Mouse (Mus musculus): ENCODE data around the gene Il18bp.
"Not testable (repeated sequence)": the region's sequence is repeated elsewhere in the genome, so short reads cannot be mapped to it uniquely, and the experiment has no call there.

Il18bp gene

DNA sequence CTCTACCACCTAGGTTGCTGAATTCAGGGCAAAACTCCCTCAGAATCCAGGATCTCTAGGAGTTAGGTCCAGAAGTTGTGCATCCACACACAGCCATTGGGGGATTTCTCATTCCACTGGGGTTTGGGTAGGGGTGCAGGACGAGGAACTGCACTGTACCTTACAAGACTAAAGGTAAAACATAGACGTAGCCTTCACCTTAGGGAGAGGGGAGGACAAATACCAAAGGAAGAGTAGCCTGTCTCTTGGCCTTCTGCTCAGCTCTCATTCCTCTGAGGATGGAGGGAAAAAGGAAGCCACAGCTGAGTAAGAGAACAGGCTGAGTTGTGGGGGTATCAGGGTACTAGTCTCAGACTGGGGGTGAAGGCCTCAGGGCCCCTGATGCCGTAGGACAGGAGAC lies at the start of gene Il18bp:
Gene Il18bp, minus strand, starts transcription at position 101 of the 400 bp plus-strand sequence.
- no peak for DNase-seq (ENCODE audit: low spot score in 2 of 2)

DNA sequence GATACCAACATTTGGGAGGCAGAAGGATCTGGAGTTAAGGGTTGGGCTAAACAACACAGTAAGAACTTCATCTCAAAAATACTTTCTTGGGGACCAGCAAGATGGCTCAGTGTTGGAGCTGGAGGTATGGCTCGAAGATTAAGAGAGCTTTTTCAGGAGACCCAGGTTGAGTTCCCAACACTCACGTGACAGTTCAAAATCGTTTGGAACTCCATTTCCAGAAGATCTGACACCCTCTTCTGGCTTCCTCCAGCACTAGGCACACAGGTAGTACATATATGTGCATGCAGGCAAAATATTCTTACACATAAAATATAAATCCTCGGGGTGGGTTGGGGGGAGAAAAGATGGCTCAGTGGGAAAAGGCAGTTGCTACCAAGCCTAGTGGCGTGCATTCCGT lies 47.9 kb upstream of the Il18bp start:
- no peak for DNase-seq (ENCODE audit: low spot score in 2 of 2)

DNA sequence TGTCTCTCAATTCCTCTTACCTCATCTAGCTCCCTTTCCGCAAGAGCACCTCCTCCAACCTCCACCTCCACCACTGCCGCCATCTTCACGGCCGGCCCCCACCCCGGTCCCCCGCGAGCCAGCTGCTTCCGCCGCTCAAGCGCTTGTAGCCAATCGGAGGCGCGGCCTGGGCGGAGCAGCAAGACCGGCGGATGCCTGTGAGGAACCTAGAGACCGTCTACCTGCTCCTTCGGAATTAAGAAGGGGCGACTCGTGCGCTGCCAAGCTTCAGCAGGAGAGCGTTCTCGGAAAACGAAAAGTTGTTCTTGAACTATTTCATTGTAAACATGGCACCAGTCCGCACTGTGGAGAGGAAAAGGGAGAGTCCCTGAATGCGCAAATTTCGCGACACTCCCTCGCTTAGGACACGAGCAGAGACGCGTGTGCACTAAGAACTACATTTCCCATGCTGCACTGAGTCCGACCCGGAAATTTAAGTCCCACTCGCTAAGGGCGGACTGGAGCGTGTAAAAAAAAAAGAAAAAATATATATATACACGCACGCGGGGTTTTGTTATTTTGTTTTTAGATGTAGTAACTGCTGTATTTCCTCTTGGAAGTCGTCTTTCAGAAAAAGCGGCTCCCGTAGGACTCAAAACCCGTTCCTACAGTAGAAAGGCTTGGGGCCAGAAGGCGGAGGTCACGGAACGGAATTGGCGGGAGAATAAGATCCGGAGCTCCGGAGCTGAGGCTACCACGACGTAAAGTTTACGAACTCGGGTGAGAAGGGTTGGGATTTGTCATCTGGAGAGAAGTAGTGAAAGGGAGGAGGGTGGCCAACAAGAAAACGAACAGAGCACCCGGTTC lies 46.8 kb upstream of the Il18bp start, which contains the start of the genes Rnf121, Xndc1 and Xntrpc:
Gene Rnf121, minus strand, starts transcription at position 424 of the 846 bp plus-strand sequence.
Gene Xndc1, plus strand, starts transcription at position 466 of the 846 bp plus-strand sequence.
Gene Xntrpc, plus strand, starts transcription at position 668 of the 846 bp plus-strand sequence.
- peak; percentile 94 to 95 for DNase-seq (ENCODE audit: low spot score in 2 of 2)

DNA sequence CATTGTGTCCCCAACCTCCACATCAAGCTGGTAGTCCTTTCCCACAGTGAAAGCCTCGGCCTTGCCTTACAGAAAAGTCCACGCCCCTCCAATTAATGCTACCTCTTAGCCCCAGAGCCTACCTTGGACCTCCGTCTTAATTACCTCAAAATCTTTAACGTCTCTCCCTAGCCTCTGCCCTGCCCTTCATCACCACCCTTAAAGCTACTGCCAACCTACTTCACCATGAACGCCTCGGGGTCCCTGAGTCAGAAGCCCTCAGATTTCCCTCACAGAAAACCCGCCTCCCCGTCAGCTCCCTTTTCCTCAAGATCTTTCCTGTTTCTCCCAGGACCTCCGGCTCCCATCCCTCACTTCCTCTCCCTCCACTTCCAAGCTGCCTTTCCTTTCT lies 46.2 kb upstream of the Il18bp start:
- DNase-seq (ENCODE audit: low spot score in 2 of 2): no peak

DNA sequence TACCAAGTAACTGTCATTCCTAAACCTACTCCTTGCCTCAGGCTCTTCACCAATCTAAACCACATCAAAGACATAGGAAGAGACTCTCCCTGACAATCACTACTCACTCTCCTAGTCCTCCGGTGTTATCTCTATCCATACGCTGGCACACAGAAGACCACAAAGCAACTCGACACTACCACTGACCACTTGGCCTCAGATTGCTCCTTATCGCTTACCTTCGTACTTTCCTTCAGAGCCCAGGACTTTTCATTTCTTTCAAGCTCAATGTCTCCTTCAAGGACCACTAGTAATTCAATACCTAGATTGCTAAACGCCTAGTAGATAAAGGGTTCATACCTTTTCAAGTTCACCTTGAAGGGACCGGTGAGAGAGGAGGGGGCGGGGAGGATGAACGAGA lies 45.4 kb upstream of the Il18bp start:
- no peak for DNase-seq (ENCODE audit: low spot score in 2 of 2)

DNA sequence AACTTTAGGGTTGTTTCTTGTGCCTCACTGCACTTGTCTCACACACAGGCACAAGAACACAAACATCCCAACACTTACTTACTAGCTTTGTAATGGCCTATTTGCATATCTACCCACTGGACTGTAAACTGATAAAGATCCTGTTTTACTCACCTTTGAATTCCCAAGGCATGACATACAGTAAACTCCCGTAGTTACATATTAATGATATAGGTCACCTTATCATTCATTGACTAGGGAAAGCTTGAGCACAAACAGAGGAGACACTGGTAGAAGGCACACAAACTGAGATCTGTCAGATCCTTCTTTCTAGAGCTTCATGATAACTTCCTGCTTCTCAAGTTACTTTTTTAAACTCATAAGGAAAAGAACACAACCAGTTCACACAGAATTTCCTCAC lies 43.7 kb upstream of the Il18bp start:
- no peak for DNase-seq (ENCODE audit: low spot score in 2 of 2)

DNA sequence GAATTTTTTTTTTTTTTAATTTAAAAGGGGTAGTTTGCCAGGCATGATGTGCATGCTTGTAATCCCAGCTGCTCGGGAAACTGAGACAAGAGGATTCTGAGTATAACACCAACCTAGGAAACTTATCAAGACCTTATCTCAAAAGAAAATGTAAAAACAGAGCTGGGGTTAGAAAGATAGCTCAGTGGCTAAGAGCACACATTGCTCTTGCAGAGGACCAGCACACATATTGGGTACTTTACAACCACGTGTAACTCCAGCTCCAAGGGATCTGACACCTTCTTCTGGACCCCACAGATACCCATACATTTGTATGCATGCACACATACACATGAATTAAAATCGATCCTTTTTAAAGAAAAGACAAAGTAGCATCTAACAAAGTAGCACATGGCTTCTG lies 42.9 kb upstream of the Il18bp start:
- no peak for DNase-seq (ENCODE audit: low spot score in 2 of 2)

DNA sequence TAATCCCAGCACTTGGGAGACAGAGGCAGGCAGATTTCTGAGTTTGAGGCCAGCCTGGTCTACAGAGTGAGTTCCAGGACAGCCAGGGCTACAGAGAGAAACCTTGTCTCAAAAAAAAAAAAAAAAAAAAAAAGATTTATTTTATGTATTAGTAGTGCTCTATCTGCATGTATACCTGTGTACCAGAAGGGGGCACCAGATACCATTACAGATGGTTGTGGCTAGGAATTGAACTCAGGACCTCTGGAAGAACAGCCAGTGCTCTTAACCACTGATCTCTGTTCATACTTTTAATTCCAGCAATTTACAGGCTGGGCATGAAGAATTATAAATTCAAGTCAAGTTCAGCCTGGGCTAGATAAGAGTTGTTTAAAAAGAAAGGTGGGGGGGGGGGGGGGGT lies 30.0 kb upstream of the Il18bp start:
- not testable (repeated sequence) for DNase-seq (ENCODE audit: low spot score in 2 of 2)

DNA sequence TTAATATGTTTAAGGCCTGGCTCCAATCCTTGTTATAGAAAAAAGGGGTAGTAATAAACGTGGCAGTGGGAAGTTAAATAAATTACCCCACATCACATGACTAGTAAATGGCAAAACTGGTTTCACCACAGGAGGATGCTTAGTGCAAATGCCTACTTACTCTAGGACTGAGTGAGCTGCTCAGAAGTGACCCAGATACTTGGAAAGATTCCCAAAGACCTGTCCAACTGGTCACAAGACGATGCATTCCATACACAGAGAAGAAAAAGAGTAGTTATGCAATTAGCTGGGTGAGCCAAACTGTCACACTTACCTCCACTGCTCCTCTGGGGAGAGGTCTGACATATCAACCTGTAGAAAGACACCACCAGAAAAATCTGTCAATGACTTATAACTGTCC lies 23.8 kb upstream of the Il18bp start:
- no peak for DNase-seq (ENCODE audit: low spot score in 2 of 2)

DNA sequence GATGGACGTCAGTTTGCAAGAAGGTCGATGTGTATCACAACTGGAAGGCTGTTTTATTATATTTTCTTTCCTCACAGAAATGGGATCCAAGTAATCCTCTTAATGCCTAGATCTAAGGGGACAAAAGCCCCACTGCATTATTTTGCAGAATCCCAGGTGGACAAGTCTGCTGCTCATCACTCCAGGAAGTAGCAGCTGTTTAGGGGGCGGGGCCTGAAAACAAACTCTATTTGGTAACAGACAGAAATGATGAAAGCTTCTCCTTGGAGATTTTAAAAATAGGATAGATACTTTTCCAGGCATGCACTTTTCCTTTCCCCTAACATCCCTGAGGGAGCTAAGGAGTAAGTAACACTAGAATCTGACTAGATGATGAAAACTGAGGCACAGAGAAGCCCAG lies 18.8 kb upstream of the Il18bp start:
- peak; percentile 43 to 54 for DNase-seq (ENCODE audit: low spot score in 2 of 2)

DNA sequence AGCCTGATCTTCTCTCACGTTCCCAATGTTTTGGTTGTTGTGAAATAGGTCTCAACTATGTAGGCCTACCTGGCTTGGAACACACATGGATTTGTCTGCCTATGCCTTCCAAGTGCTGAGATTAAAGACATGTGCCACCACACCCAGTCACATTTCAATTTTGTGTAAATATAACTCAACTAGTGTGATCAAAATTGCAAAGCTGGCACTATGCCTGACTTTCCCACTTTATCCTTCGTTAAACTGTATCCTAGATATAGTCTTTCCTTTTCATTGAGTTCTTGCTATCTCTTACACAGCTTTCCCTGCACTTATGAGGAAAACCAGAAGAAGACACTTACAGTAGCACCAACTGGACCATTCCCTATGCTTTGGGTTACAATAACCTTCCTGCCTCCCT lies 17.0 kb upstream of the Il18bp start:
- no peak for DNase-seq (ENCODE audit: low spot score in 2 of 2)

DNA sequence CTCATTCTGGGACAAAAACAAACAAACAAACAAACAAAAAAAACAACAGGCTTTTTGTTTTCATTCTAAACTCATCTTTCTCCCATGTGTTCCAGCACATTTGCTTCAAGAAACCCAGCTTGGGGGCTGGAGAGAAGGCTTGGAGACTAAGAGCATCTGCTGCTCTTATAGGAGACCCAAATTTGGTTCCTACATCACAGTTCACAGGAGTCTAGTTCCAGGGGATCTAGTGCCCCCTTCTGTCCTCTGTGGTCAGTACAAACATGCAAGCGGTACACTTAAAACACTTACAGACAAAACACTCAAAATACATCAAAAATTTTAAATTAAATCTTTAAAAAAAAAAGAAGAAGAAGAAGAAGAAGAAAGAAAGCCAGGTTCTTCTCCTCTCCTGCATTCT lies 16.4 kb upstream of the Il18bp start:
- DNase-seq (ENCODE audit: low spot score in 2 of 2): no peak

DNA sequence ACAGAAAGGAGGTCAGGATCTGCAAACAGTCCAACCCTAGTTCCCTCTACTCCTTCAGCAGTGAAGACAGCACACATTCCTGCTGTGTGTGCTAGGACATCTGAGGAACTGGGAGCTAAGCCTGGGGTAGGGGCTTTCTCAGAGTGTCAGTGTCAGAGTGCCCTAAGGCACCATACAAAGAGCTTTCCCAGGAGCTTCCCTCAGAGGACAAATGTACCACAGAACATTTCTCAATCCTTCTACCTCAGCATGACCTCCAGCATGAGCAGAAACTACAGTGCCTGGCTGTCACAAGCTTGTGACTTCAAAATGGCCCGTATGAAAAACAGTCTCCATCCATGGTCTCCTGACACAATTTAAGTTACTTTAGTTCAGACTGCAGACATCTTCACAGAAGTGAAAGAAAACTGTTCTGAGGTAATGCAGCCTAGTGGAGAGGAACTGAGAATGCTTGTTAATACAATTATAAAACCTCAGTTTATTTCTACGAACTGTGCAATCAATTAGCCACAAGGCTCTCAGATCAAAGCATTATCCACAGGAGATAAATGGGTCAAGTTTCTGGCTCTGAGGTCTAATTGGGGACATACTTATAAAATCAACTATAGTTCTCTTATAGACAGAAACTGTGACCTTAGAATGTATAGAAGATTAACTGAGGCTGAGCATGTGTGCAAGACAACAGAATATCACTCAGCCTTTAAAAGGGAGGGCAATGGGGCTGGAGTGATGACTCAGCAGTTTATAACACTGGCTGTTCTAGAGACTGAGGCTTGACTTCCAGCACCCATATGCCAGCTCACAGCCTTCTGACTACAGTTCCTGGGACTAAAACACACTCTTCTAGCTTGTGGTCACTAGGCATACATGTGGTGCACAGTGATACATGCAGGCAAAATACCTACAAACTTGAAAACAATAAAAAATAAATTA lies 7.0 kb upstream of the Il18bp start:
- no peak for DNase-seq (ENCODE audit: low spot score in 2 of 2)

DNA sequence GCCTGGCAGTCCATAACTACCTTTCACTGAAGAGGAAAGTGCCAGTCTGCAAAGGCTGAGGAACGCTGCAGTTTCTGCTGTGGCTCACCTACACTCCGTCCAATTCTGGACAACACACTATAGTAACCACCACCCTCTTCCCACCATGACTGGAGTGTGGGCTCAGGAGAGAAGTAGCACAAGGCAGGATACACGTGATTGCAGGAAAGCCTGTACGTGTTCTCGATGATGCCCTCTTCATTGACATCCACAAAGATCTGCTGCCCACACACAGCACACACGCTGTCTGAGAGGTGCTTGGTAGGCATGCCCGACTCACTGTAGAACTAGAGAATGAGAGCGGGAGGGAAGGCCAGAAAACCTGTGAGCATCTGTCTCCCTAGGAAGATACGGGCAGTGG lies 5.3 kb upstream of the Il18bp start:
- DNase-seq (ENCODE audit: low spot score in 2 of 2): peak; percentile 47 to 48

DNA sequence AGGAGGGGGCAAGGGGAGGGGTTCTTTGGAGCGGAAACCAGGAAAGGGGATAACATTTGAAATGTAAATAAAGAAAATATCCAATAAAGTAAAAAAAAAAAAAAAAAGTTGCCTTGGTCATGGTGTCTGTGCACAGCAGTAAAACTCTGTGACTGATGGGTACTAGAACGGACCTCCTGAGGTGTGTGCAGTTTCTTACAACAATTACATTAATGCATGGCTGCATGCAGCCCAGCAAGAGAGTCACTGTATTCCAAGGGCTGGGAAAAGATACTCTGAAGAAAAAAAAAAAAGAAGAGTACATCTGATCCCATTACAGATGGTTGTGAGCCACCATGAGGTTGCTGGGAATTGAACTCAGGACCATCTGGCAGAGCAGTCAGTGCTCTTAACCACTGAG lies 2.4 kb upstream of the Il18bp start:
- DNase-seq (ENCODE audit: low spot score in 2 of 2): not testable (repeated sequence)

DNA sequence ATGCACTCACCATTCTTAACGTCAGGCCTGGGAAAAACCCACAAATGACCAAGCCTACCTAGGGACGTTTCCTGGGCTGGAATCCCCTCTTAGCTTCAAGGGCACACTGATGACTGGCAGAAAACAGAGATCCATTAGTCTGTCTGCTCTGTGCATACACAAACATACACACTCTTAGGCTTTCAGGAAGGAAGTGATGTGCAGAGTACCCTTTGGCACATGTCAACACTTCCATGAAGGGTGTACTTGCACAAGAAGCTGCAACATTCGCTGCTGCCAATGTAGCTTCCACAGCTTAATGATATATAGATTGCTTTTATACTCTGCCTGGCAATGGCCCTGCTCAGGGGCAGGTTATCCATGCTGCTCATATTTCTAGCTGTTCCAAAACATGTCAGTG lies 872 bp upstream of the Il18bp start:
- DNase-seq (ENCODE audit: low spot score in 2 of 2): no peak

DNA sequence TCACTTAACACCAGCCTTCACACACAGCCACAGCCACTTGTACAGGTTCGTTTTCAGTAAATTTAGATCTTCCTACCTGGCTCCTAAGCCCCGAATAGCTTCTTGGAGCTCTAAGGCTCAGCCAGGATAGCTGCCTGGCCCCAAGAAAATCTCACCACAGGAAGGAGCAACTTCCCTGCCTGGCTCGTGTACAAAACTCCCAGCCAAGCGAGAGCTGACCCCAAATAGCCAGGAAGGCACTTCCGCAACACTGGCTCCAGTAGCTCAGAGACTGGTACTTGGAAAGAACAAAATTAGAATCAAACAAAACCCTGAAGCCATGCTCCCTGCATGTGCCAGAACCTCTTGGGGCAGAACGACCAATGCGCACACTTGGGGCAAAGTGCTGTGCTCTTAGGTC lies 456 bp downstream of the Il18bp start:
- no peak for DNase-seq (ENCODE audit: low spot score in 2 of 2)

DNA sequence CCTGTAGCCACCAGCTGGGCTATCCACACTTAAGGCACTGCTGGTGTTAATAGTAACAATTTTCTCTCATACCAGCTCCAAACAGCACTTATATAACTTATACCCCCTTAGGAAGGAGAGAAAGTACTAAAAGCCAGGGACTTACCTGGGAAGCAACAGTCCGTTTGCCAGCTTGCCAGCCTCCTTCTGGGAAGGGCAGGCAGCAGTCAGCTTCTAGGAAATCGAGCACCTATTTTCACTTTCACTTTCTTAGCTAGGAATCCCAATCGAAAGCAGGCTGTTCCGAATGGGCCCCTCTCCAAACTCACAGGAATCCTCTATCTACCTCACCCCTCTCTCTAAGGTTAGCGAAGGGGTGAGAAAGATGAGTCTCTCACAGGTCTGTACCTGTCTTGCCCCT lies 1.0 kb downstream of the Il18bp start:
- no peak for DNase-seq (ENCODE audit: low spot score in 2 of 2)

DNA sequence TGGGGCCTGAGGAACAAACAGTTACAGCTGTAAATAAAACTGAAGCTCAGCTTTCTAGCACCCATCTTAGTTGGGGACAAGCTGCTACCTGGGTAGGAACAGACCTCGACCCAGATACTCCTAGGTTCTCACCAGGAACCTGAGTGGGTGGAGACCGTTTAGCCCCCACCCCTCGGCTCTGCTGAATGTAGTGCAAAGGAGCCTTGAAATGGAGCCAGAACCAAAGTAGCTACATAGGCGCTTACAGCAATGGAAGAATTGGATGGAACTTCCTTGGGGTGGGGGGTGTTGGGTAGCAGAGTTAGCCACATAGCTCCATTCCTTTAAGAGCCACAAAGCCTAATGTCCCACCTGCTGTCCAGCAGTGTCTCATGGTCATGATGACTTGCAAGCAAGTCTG lies 1.6 kb downstream of the Il18bp start:
- no peak for DNase-seq (ENCODE audit: low spot score in 2 of 2)

DNA sequence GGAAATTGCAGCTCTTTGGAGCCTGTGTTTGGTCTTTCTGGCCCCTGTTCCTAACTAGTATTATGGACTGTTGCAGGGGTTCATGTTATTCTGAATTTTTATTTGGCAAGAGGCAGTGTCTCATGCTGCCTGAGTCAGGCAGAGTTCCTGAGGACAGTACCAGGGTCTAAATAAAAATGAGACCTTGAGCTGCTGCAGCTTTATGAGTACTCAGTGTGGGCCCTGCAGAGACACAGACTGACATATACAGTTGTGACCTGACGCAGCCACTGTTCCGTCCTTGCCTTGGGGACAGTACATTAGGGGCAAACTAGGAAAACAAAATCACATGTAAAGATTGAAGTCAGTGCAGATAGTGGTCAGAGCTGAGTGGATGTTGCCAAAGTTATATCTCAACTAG lies 3.5 kb downstream of the Il18bp start:
- no peak for DNase-seq (ENCODE audit: low spot score in 2 of 2)

DNA sequence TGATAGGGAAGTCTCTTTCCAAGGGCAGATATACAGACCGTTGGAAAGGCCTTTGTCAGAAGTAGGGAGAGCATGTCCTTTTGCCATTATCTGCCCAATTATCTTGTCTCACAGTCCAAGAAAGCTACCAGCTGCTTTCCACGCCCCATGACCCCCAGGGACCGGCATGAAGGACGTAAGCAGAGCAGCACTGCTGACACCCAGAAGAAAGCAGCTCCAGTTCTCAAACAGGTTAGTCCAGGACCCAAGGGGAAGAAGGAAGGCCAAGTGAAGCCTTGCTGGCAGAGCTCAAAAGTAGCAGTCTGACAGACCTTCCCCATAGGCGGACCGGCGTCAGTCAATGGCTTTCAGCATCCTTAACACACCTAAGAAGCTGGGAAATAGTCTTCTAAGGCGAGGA lies 5.1 kb downstream of the Il18bp start:
- DNase-seq (ENCODE audit: low spot score in 2 of 2): no peak

DNA sequence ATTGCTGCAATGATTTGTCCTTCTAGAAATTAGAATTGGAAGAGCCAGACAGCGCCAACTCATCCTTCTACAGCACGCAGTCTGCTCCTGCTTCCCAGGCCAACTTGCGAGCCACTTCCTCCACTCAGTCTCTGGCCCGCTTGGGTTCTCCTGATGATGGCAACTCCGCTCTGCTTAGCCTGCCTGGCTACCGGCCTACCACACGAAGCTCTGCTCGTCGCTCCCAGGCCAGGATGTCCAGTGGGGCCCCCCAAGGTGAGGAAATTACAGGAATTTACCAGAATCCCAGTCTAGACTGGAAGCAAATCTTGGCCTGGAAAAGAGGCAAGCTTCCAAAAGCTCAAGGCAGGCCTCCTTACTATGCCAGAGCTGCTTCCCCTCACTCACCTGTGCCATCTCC lies 6.6 kb downstream of the Il18bp start:
- DNase-seq (ENCODE audit: low spot score in 2 of 2): no peak

DNA sequence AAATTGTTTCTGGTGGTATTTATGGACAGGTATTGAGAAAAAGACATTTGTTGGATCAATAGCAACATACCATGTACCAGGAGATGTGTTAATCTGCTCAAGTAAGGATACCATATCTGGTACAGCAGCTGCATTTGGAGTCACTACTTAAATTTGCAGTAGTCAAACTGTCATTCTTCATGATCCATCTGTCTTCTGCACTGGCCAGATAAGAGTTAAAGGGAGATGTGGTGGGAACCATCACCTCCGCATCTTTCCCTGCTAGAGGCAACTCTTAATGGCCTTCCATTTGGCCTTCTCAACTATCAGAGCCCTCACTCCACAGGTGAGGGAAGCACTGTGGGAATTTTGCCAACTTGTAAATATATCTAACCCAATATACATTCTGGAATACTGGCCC lies 12.0 kb downstream of the Il18bp start:
- no peak for DNase-seq (ENCODE audit: low spot score in 2 of 2)
